Comparison of ENCODE assay signal across 28 mouse cellular contexts in the genomic region with DNA sequence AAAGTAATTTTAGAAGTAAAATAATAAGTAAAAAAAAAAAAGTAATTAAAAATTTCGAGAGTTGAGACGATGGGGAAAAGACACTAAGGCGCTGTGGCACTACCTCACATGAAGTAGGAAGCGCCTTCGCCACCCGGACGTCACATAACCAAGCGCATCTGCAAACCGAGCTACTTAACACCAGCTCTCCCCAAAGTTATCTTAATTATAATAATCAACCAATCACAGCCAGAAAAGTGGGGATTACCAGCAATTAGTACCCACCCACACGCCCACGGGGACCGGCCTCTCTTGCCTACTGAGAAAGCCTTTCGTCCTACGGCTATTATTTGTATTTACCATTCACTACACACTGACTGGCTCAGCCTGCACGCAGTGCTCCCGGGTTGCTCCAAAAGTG. TPM values are rescaled to one million over a fixed set of nuclear protein-coding genes. Genes with fewer than 3 reads are reported as not detected.
A peak's percentile ranks its signal among the peaks of the same experiment; 100 is the strongest.
DNase-seq lines count a peak whose midpoint lies in the region; ATAC-seq lines count a peak whose summit lies in the region.
"Had no signal": no experiment of that assay in that cellular context is flagged by ENCODE, and none has a peak within 500 bp of the region (broad histone marks: within the 10 kb centered on the region; RNA-seq: fewer than 3 reads in every experiment).

No protein-coding gene starts in this region.

- peak; percentile 46 for ATAC-seq in activated CD4-positive, CD25-positive, alpha-beta regulatory T cell, adult 4 months
- peak; percentile 57 for ATAC-seq in inflammation-experienced regulatory T-cells, adult 6 months
- no peak for ATAC-seq in midbrain, embryonic 14.5 days (ENCODE audit: low FRiP score, low TSS enrichment)
- ATAC-seq: forebrain, embryonic 14.5 days; forebrain, postnatal 0 days; hindbrain, embryonic 16.5 days had no signal

- peaks cover 17% of the 10 kb centered on the region for H3K27me3 ChIP-seq in midbrain, embryonic 14.5 days (ENCODE audit: control insufficient read depth, insufficient read depth, low read length)
- H3K27me3 ChIP-seq: CH12.LX had no signal

- no peaks in the 10 kb centered on the region for H3K36me3 ChIP-seq in midbrain, embryonic 14.5 days (ENCODE audit: control insufficient read depth, insufficient read depth, low read length)
- H3K36me3 ChIP-seq: embryonic facial prominence, embryonic 12.5 days; embryonic facial prominence, embryonic 15.5 days; G1E; hindbrain, embryonic 13.5 days had no signal

- peak; percentile 44 for DNase-seq in CD4-positive, CD25-positive, alpha-beta regulatory T cell, adult 2 months (ENCODE audit: low read depth, low spot score)
- no peak for DNase-seq in kidney, adult 8-10 months
- DNase-seq in midbrain, embryonic 14.5 days: no peak
- DNase-seq in gastrocnemius, adult 18-20 months (ENCODE audit: low spot score): no peak
- DNase-seq: adrenal gland, adult 8-10 months; adrenal gland, postnatal 25 days; B cell, adult 2 months; cerebellum, adult 18-20 months; cerebellum, adult 9-11 months; cerebellum, postnatal 25 days; forebrain, postnatal 0 days; gastrocnemius, postnatal 36 days; heart, adult 11 months; kidney, adult 11 months; kidney, adult 9 months had no signal

- H3K9me3 ChIP-seq in midbrain, embryonic 14.5 days (ENCODE audit: control insufficient read depth, low read length): no peaks in the 10 kb centered on the region
- H3K9me3 ChIP-seq: embryonic facial prominence, embryonic 12.5 days; embryonic facial prominence, embryonic 15.5 days; G1E; hindbrain, embryonic 13.5 days had no signal

- H3K4me1 ChIP-seq in midbrain, embryonic 14.5 days (ENCODE audit: control insufficient read depth, insufficient read depth, low read length): no peaks in the 10 kb centered on the region
- H3K4me1 ChIP-seq: embryonic facial prominence, embryonic 15.5 days had no signal

- 75% methylated on average over 16 of the region's 16 CpGs for WGBS in midbrain, embryonic 14.5 days

- H3K4me2 ChIP-seq in midbrain, embryonic 14.5 days (ENCODE audit: low read length): no peak overlapping the region
- H3K4me2 ChIP-seq: embryonic facial prominence, embryonic 12.5 days; embryonic facial prominence, embryonic 15.5 days; heart, embryonic 11.5 days; hindbrain, embryonic 13.5 days had no signal

- no peak overlapping the region for H3K27ac ChIP-seq in midbrain, embryonic 14.5 days (replicated peaks; ENCODE audit: low read depth, low read length)
- H3K27ac ChIP-seq: embryonic facial prominence, embryonic 12.5 days; embryonic facial prominence, embryonic 15.5 days; hindbrain, embryonic 13.5 days had no signal

- H3K4me3 ChIP-seq in midbrain, embryonic 14.5 days (replicated peaks; ENCODE audit: low read depth, low read length): no peak overlapping the region
- H3K4me3 ChIP-seq: embryonic facial prominence, embryonic 12.5 days; embryonic facial prominence, embryonic 15.5 days; hindbrain, embryonic 13.5 days had no signal

- H3K9ac ChIP-seq in midbrain, embryonic 14.5 days (replicated peaks; ENCODE audit: low read length): no peak overlapping the region
- H3K9ac ChIP-seq: embryonic facial prominence, embryonic 12.5 days; embryonic facial prominence, embryonic 15.5 days; forebrain, postnatal 0 days; hindbrain, embryonic 13.5 days had no signal

RNA-seq across cellular contexts. Expression of gene Tbx21, which starts 6.2 kb away (rescaled TPM):
- 1 to 10 TPM; 4.5 to 5.6 TPM for polyA plus RNA-seq in activated CD4-positive, CD25-positive, alpha-beta regulatory T cell, adult 4 months (2017; shearing (Covaris generic))
- 10 to 100 TPM in 1 of 3 experiments, 1 to 10 TPM in 2; 3.4 to 20.9 (median 3.6) TPM for polyA plus RNA-seq in inflammation-experienced regulatory T-cells, adult 6 months (2017; shearing (Covaris generic))
- polyA plus RNA-seq in midbrain, embryonic 14.5 days (2014; fragmentation: Nextera tagmentation; extraction: Ambion mirVana): 0.13 TPM in 1 of 2 replicates, not detected in the other
- total RNA-seq in gastrocnemius, adult 18-20 months (2021): under 1 TPM; 0.41 to 0.50 TPM
- total RNA-seq: G1E; heart, postnatal 25 days had no signal
- polyA plus RNA-seq: G1E; heart, embryonic 11.5 days; heart, postnatal 0 days; intestine, embryonic 14.5 days had no signal

RNA-seq across cellular contexts. Expression of gene Tbkbp1, which starts 42.3 kb away (rescaled TPM):
- under 1 TPM in 1 of 2 experiments, not detected in 1; 0.37 TPM for polyA plus RNA-seq in activated CD4-positive, CD25-positive, alpha-beta regulatory T cell, adult 4 months (2017; shearing (Covaris generic))
- polyA plus RNA-seq in inflammation-experienced regulatory T-cells, adult 6 months (2017; shearing (Covaris generic)): under 1 TPM in 2 of 3 experiments, not detected in 1; 0.21 to 0.44 TPM
- polyA plus RNA-seq in midbrain, embryonic 14.5 days (2014; fragmentation: Nextera tagmentation; extraction: Ambion mirVana): 9.1 and 9.2 TPM in 2 replicates
- total RNA-seq in gastrocnemius, adult 18-20 months (2021): 1 to 10 TPM; 3.3 to 6.8 TPM

RNA-seq across cellular contexts. Expression of gene Osbpl7, which starts 58.5 kb away (rescaled TPM):
- polyA plus RNA-seq in activated CD4-positive, CD25-positive, alpha-beta regulatory T cell, adult 4 months (2017; shearing (Covaris generic)): 10 to 100 TPM; 21.3 to 25.8 TPM
- 10 to 100 TPM; 22.8 to 30.5 (median 25.3) TPM for polyA plus RNA-seq in inflammation-experienced regulatory T-cells, adult 6 months (2017; shearing (Covaris generic))
- polyA plus RNA-seq in midbrain, embryonic 14.5 days (2014; fragmentation: Nextera tagmentation; extraction: Ambion mirVana): 7.8 and 8.9 TPM in 2 replicates
- 1 to 10 TPM; 2.5 to 2.9 TPM for total RNA-seq in gastrocnemius, adult 18-20 months (2021)
